Mouse (Mus musculus) heart, postnatal 0 days (tissue): ENCODE measurements around the gene Olfr23. TPM values are rescaled to one million over a fixed set of nuclear protein-coding genes. Genes with fewer than 3 reads are reported as not detected.
"Not testable (repeated sequence)": the region's sequence is repeated elsewhere in the genome, so short reads cannot be mapped to it uniquely, and the experiment has no call there.

Experiments used
- ATAC-seq: fragments of 200-750 bp; cut with Nextera tagmentation; 2 replicates; pipeline ENCODE4 v1.8.0; 2017; ENCODE audit warnings: low read depth, moderate number of reproducible peaks, moderate library complexity; ENCODE audit not compliant: insufficient read depth
- DNase-seq: peaks from one replicate; pipeline ENCODE4 v3.0.0-alpha.2; 2016; ENCODE audit warnings: low spot score
- H3K27ac ChIP-seq: fragments of 300-500 bp; sonication (generic); 2 replicates; pipeline ENCODE4 v1.5.1; 2014; ENCODE audit warnings: low read depth, mild to moderate bottlenecking
- H3K27me3 ChIP-seq: fragments of 300-500 bp; sonication (generic); 2 replicates; pipeline ENCODE4 v1.6.1; 2014; ENCODE audit warnings: low read length, mixed read lengths; ENCODE audit not compliant: control insufficient read depth, insufficient read depth
- H3K36me3 ChIP-seq: fragments of 300-500 bp; sonication (generic); replicated peaks from 2 replicates; pipeline ENCODE4 v1.6.1; 2014; ENCODE audit warnings: low read length, mixed read lengths; ENCODE audit not compliant: control insufficient read depth, insufficient read depth
- H3K4me1 ChIP-seq: fragments of 300-500 bp; sonication (generic); 2 replicates; pipeline ENCODE4 v1.6.1; 2014; ENCODE audit warnings: antibody characterized with exemption; ENCODE audit not compliant: control insufficient read depth, insufficient read depth
- H3K4me2 ChIP-seq: fragments of 300-500 bp; sonication (generic); 2 replicates; pipeline ENCODE4 v1.6.1; 2014; ENCODE audit warnings: low read depth, mild to moderate bottlenecking, low read length, moderate library complexity
- H3K4me3 ChIP-seq: fragments of 300-500 bp; sonication (generic); 2 replicates; pipeline ENCODE4 v1.5.1; 2014; ENCODE audit warnings: low read depth, low read length
- H3K9ac ChIP-seq: fragments of 300-500 bp; sonication (generic); replicated peaks from 2 replicates; pipeline ENCODE4 v1.6.1; 2014; ENCODE audit warnings: low read depth, low read length, mixed read lengths
- H3K9me3 ChIP-seq: fragments of 300-500 bp; sonication (generic); replicated peaks from 2 replicates; pipeline ENCODE4 v1.6.1; 2016; ENCODE audit warnings: low read length; ENCODE audit not compliant: control insufficient read depth
- CTCF ChIP-seq: IDR thresholded peaks from 2 replicates; pipeline ENCODE4 v1.5.1; 2016; ENCODE audit warnings: antibody characterized with exemption, control low read depth, low read depth
- EP300 ChIP-seq: IDR thresholded peaks from 2 replicates; pipeline ENCODE4 v1.6.1; 2016; ENCODE audit warnings: antibody characterized with exemption, low read depth
- WGBS: fragments of 180-500 bp; shearing (Covaris S2); extraction: QIAGEN DNeasy Blood & Tissue Kit; methylation state at CpG from one replicate; pipeline ENCODE4 v1.1.7; 2014; 5-methylcytosine and 5-hydroxymethylcytosine counted together
- polyA plus RNA-seq: library from polyadenylated mRNA; unstranded; fragments of >200 nt; fragmentation: Nextera tagmentation; extraction: Ambion mirVana; gene quantifications from 2 replicates; pipeline ENCODE4 v1.2.1, GENCODE M21; 2015
- total RNA-seq: library from RNA; depleted of rRNA; stranded (reverse); fragments of >200 nt; gene quantifications from 2 replicates; pipeline ENCODE4 v1.2.3, GENCODE M21; 2014; ENCODE audit warnings: low replicate concordance; rRNA removed

Olfr23 gene
- total RNA-seq (not detected in 2 replicates), polyA plus RNA-seq (not detected in 2 replicates)

GRCm38 (mm10) chr11:73936377-73936776, at the start of gene Olfr23:
Gene Olfr23 (plus strand): TSS chr11:73936677.
- no peaks in the 10 kb centered on the region for H3K4me1 ChIP-seq
- H3K4me3 ChIP-seq, result no peak within 1 kb of the TSS
- no peak within 1 kb of the TSS for H3K4me2 ChIP-seq
- DNase-seq, result no peak
- H3K27me3 ChIP-seq, result no peaks in the 10 kb centered on the region
- no peak for ATAC-seq
- TF ChIP-seq EP300 (no peak), CTCF (no peak)
- no peak within 1 kb of the TSS for H3K9ac ChIP-seq
- no peaks in the 10 kb centered on the region for H3K9me3 ChIP-seq
- no peaks in the 10 kb centered on the region for H3K36me3 ChIP-seq
- no peak within 1 kb of the TSS for H3K27ac ChIP-seq

- Histone ChIP-seq H3K36me3 (no peaks in the 10 kb centered on the region), H3K9me3 (no peaks in the 10 kb centered on the region), H3K27me3 (no peaks in the 10 kb centered on the region), H3K4me2 (no peak within 1 kb of the TSS), H3K4me1 (no peaks in the 10 kb centered on the region), H3K9ac (no peak within 1 kb of the TSS), H3K4me3 (no peak within 1 kb of the TSS), H3K27ac (no peak within 1 kb of the TSS)
- TF ChIP-seq EP300 (no peak), CTCF (no peak)
- ATAC-seq, result no peak
- WGBS, result 67% methylated on average over 1 of the region's 1 CpGs
- no peak for DNase-seq
Measured at GRCm38 (mm10) chr11:73890671-73891070, 45.8 kb upstream of the Olfr23 start, which contains the start of gene Olfr394. Gene Olfr394 (minus strand): TSS chr11:73890771.

GRCm38 (mm10) chr11:73909199-73909598, 27.3 kb upstream of the Olfr23 start, which contains the start of gene Olfr395:
Gene Olfr395 (minus strand): TSS chr11:73909299.
- not testable (repeated sequence) for ATAC-seq, H3K9me3 ChIP-seq, DNase-seq, H3K27me3 ChIP-seq, H3K9ac ChIP-seq, H3K27ac ChIP-seq, H3K4me2 ChIP-seq, H3K4me1 ChIP-seq, H3K4me3 ChIP-seq, H3K36me3 ChIP-seq
- 67% methylated on average over 4 of the region's 4 CpGs for WGBS

- ATAC-seq, result no peak
- H3K4me3 ChIP-seq, result no peak within 1 kb of the TSS
- no peak within 1 kb of the TSS for H3K27ac ChIP-seq
- DNase-seq, result no peak
- no peaks in the 10 kb centered on the region for H3K4me1 ChIP-seq
- H3K9ac ChIP-seq, result no peak within 1 kb of the TSS
- H3K9me3 ChIP-seq, result 0 out of 2 replicates have a peak, but pooled peaks cover 4% of the 10 kb centered on the region
- no peaks in the 10 kb centered on the region for H3K36me3 ChIP-seq
- no peaks in the 10 kb centered on the region for H3K27me3 ChIP-seq
- 45% methylated on average over 1 of the region's 1 CpGs for WGBS
- TF ChIP-seq EP300 (no peak), CTCF (no peak)
- H3K4me2 ChIP-seq, result no peak within 1 kb of the TSS
Measured at GRCm38 (mm10) chr11:73960517-73960916, 24.0 kb downstream of the Olfr23 start, which contains the start of gene Olfr397. Gene Olfr397 (plus strand): TSS chr11:73960817.

- no peaks in the 10 kb centered on the region for H3K4me1 ChIP-seq
- no peak within 1 kb of the TSS for H3K4me3 ChIP-seq
- no peak within 1 kb of the TSS for H3K27ac ChIP-seq
- ATAC-seq, result no peak
- H3K9ac ChIP-seq, result no peak within 1 kb of the TSS
- no peaks in the 10 kb centered on the region for H3K36me3 ChIP-seq
- TF ChIP-seq EP300, result no peak
- no peak for TF ChIP-seq CTCF
- H3K9me3 ChIP-seq, result peaks cover 4% of the 10 kb centered on the region; the same call in 1 of the 2 replicates
- H3K27me3 ChIP-seq, result no peaks in the 10 kb centered on the region
- no peak for DNase-seq
- H3K4me2 ChIP-seq, result no peak within 1 kb of the TSS
Measured at GRCm38 (mm10) chr11:73990307-73990706, 53.8 kb downstream of the Olfr23 start, which contains the start of gene Olfr398. Gene Olfr398 (minus strand): TSS chr11:73990407.

Other genes with a start within 250 kb of the Olfr23 start
- gene Zfp735, start 247.9 kb upstream of the Olfr23 start, total RNA-seq, result not detected in 2 replicates
- not detected in 2 replicates for gene Zfp735, start 247.9 kb upstream of the Olfr23 start, polyA plus RNA-seq
- not detected in 2 replicates for gene Olfr389, start 156.0 kb upstream of the Olfr23 start, total RNA-seq
- not detected in 2 replicates for gene Olfr389, start 156.0 kb upstream of the Olfr23 start, polyA plus RNA-seq
- not detected in 2 replicates for gene Olfr390, start 153.7 kb upstream of the Olfr23 start, total RNA-seq
- gene Olfr390, start 153.7 kb upstream of the Olfr23 start, polyA plus RNA-seq, result not detected in 2 replicates
- not detected in 2 replicates for gene Olfr391-ps, start 133.6 kb upstream of the Olfr23 start, total RNA-seq
- gene Olfr391-ps, start 133.6 kb upstream of the Olfr23 start, polyA plus RNA-seq, result not detected in 2 replicates
- not detected in 2 replicates for gene Olfr392, start 119.6 kb upstream of the Olfr23 start, total RNA-seq
- gene Olfr392, start 119.6 kb upstream of the Olfr23 start, polyA plus RNA-seq, result not detected in 2 replicates
- not detected in 2 replicates for gene Olfr393, start 85.2 kb upstream of the Olfr23 start, total RNA-seq
- gene Olfr393, start 85.2 kb upstream of the Olfr23 start, polyA plus RNA-seq, result not detected in 2 replicates
- not detected in 2 replicates for gene Olfr394, start 45.9 kb upstream of the Olfr23 start, total RNA-seq
- not detected in 2 replicates for gene Olfr394, start 45.9 kb upstream of the Olfr23 start, polyA plus RNA-seq
- gene Olfr395, start 27.4 kb upstream of the Olfr23 start, total RNA-seq, result not detected in 2 replicates
- gene Olfr395, start 27.4 kb upstream of the Olfr23 start, polyA plus RNA-seq, result not detected in 2 replicates
- not detected in 2 replicates for gene Olfr397, start 24.1 kb downstream of the Olfr23 start, total RNA-seq
- not detected in 2 replicates for gene Olfr397, start 24.1 kb downstream of the Olfr23 start, polyA plus RNA-seq
- gene Olfr398, start 53.7 kb downstream of the Olfr23 start, total RNA-seq, result not detected in 2 replicates
- gene Olfr398, start 53.7 kb downstream of the Olfr23 start, polyA plus RNA-seq, result not detected in 2 replicates
- not detected in 2 replicates for gene Olfr139, start 119.9 kb downstream of the Olfr23 start, total RNA-seq
- gene Olfr139, start 119.9 kb downstream of the Olfr23 start, polyA plus RNA-seq, result not detected in 2 replicates
- not detected in 2 replicates for gene Olfr399, start 119.9 kb downstream of the Olfr23 start, total RNA-seq
- gene Olfr399, start 119.9 kb downstream of the Olfr23 start, polyA plus RNA-seq, result not detected in 2 replicates
- gene Zfp616, start 133.3 kb downstream of the Olfr23 start, total RNA-seq, result not detected in 2 replicates
- not detected in 2 replicates for gene Zfp616, start 133.3 kb downstream of the Olfr23 start, polyA plus RNA-seq
- gene Olfr401, start 177.0 kb downstream of the Olfr23 start, total RNA-seq, result not detected in 2 replicates
- not detected in 2 replicates for gene Olfr401, start 177.0 kb downstream of the Olfr23 start, polyA plus RNA-seq
- not detected in 2 replicates for gene Olfr402, start 216.9 kb downstream of the Olfr23 start, total RNA-seq
- gene Olfr402, start 216.9 kb downstream of the Olfr23 start, polyA plus RNA-seq, result not detected in 2 replicates
- gene Olfr403, start 249.6 kb downstream of the Olfr23 start, total RNA-seq, result not detected in 2 replicates
- gene Olfr403, start 249.6 kb downstream of the Olfr23 start, polyA plus RNA-seq, result not detected in 2 replicates